Mouse (Mus musculus): Measurements from ENCODE around the gene Itga2b.

- no peak for TF ChIP-seq POLR2A (IDR thresholded peaks at IDR 0.05; ENCODE audit: insufficient read depth, low read length)
- TF ChIP-seq CTCF (IDR thresholded peaks at IDR 0.05; ENCODE audit: low read depth, low read length) = peak; percentile 60
These were observed 22.4 kb downstream of the Itga2b start, which contains the start of gene Fam171a2 for GRCm38 (mm10) chr11:102447497-102447896.
